Mouse (Mus musculus): ENCODE data around the gene Olfr1317. TPM values are rescaled to one million over a fixed set of nuclear protein-coding genes. Genes with fewer than 3 reads are reported as not detected.

Olfr1317 gene
- total RNA-seq (2014; fragmentation: Nextera tagmentation) (not detected in 2 replicates), total RNA-seq (2017) (not detected in 2 replicates)

DNA sequence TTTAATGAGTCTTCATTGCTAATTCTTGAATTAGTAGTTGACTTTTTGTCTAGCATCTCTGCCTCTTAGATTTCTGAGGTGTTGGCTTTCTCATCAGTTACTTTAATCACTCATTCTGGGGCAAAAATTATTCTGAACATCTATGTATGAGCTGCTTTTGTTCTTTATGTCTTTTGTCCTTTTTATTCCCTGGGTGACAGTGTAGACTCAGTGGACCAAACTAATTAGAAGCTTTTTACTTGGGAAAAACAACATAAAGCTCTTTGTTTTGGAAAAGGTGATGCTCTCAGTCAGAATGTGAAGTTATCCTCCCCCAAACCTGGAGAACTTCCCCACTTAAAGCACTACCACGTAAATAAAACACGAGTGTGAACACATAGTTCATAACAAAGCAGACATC lies at the start of gene Olfr1317:
Olfr1317 (plus strand) TSS at position 301 of the 400 bp plus-strand sequence.
- ATAC-seq (replicated peaks; ENCODE audit: poor library complexity, severe bottlenecking): no peak

DNA sequence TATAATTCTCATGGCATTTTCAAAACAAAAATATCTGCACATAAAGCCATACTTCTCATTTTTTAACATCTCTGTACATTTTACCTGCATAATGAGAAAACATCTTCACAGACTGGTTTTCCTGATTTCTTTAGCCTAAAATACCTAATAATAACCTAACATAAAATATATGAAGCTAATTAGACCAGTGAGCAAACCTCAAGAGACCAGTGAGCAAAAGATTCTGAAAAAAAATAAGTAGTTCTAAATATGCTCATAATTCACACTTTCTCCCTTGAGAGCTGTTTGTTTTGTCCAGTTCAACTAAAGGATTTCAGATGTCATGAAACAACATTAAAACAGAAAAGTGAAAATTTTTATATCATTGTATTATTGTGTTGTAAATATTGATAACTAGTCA lies 43.4 kb upstream of the Olfr1317 start, which contains the start of gene Olfr1314:
Olfr1314 (minus strand) TSS at position 101 of the 400 bp plus-strand sequence.
- no peak for ATAC-seq (replicated peaks; ENCODE audit: poor library complexity, severe bottlenecking)

DNA sequence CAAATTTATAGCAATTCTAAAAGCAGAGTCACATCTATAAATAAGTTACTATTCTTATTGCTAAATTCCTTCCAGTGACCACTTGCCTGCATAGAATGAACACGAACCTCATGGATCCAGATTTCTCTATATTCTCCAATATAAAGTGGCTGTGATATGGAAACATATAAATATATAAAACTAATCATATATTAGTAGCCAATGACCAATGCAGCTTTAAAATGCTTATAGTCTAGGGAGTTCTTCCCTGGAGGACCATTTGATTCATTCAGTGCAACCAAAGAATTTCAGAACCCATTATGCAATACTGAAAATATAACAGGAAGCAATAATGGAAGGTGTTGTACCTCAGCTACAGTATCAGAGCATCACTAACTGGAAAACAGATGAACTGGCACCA lies 24.8 kb upstream of the Olfr1317 start, which contains the start of gene Olfr1315-ps1:
Olfr1315-ps1 (minus strand) TSS at position 101 of the 400 bp plus-strand sequence.
- no peak for ATAC-seq (replicated peaks; ENCODE audit: poor library complexity, severe bottlenecking)

DNA sequence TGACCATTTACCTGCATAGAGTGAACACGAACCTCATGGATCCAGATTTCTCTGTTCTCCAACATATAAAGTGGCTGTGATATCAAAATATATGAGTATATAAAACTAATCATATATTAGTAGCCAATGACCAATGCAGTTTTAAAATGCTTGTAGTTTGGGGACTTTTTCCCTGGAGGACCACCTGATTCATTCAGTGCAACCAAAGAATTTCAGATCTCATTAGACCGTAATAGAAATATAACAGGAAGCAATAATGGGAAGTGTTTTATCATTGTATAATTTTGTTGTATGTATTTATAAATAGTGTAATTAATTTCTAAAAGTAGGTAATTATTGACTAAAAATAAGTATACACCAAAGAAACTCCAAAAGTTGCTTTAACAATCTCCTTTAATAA lies 5.3 kb upstream of the Olfr1317 start, which contains the start of gene Olfr1316:
Olfr1316 (minus strand) TSS at position 101 of the 400 bp plus-strand sequence.
- no peak for ATAC-seq (replicated peaks; ENCODE audit: poor library complexity, severe bottlenecking)

- no peak for ATAC-seq (replicated peaks; ENCODE audit: poor library complexity, severe bottlenecking)
Observed at GRCm38 (mm10) chr2:112153898-112154297, 13.8 kb downstream of the Olfr1317 start, which contains the start of gene Olfr1318. Olfr1318 (plus strand) TSS chr2:112154198.

Other genes with a start within 250 kb of the Olfr1317 start
- not detected in 2 replicates for gene Olfr1306, start 224.1 kb upstream of the Olfr1317 start, total RNA-seq (2014; fragmentation: Nextera tagmentation)
- gene Olfr1306, start 224.1 kb upstream of the Olfr1317 start, total RNA-seq (2017): not detected in 2 replicates
- gene Olfr1307, start 190.9 kb upstream of the Olfr1317 start, total RNA-seq (2014; fragmentation: Nextera tagmentation): not detected in 2 replicates
- not detected in 2 replicates for gene Olfr1307, start 190.9 kb upstream of the Olfr1317 start, total RNA-seq (2017)
- not detected in 2 replicates for gene Olfr1308, start 175.4 kb upstream of the Olfr1317 start, total RNA-seq (2014; fragmentation: Nextera tagmentation)
- gene Olfr1308, start 175.4 kb upstream of the Olfr1317 start, total RNA-seq (2017): not detected in 2 replicates
- gene Olfr1309, start 150.0 kb upstream of the Olfr1317 start, total RNA-seq (2014; fragmentation: Nextera tagmentation): not detected in 2 replicates
- not detected in 2 replicates for gene Olfr1309, start 150.0 kb upstream of the Olfr1317 start, total RNA-seq (2017)
- not detected in 2 replicates for gene Olfr1310, start 127.6 kb upstream of the Olfr1317 start, total RNA-seq (2014; fragmentation: Nextera tagmentation)
- not detected in 2 replicates for gene Olfr1310, start 127.6 kb upstream of the Olfr1317 start, total RNA-seq (2017)
- gene Olfr1311, start 115.9 kb upstream of the Olfr1317 start, total RNA-seq (2014; fragmentation: Nextera tagmentation): not detected in 2 replicates
- not detected in 2 replicates for gene Olfr1311, start 115.9 kb upstream of the Olfr1317 start, total RNA-seq (2017)
- gene Olfr1312, start 90.1 kb upstream of the Olfr1317 start, total RNA-seq (2014; fragmentation: Nextera tagmentation): not detected in 2 replicates
- not detected in 2 replicates for gene Olfr1312, start 90.1 kb upstream of the Olfr1317 start, total RNA-seq (2017)
- not detected in 2 replicates for gene Olfr1313, start 62.5 kb upstream of the Olfr1317 start, total RNA-seq (2014; fragmentation: Nextera tagmentation)
- gene Olfr1313, start 62.5 kb upstream of the Olfr1317 start, total RNA-seq (2017): not detected in 2 replicates
- not detected in 2 replicates for gene Olfr1314, start 43.5 kb upstream of the Olfr1317 start, total RNA-seq (2014; fragmentation: Nextera tagmentation)
- not detected in 2 replicates for gene Olfr1314, start 43.5 kb upstream of the Olfr1317 start, total RNA-seq (2017)
- gene Olfr1315-ps1, start 24.9 kb upstream of the Olfr1317 start, total RNA-seq (2014; fragmentation: Nextera tagmentation): not detected in 2 replicates
- not detected in 2 replicates for gene Olfr1315-ps1, start 24.9 kb upstream of the Olfr1317 start, total RNA-seq (2017)
- not detected in 2 replicates for gene Olfr1316, start 5.4 kb upstream of the Olfr1317 start, total RNA-seq (2014; fragmentation: Nextera tagmentation)
- gene Olfr1316, start 5.4 kb upstream of the Olfr1317 start, total RNA-seq (2017): not detected in 2 replicates
- not detected in 2 replicates for gene Olfr1318, start 13.9 kb downstream of the Olfr1317 start, total RNA-seq (2014; fragmentation: Nextera tagmentation)
- gene Olfr1318, start 13.9 kb downstream of the Olfr1317 start, total RNA-seq (2017): not detected in 2 replicates
- gene Lpcat4, start 99.1 kb downstream of the Olfr1317 start, total RNA-seq (2014; fragmentation: Nextera tagmentation): 17.3 and 26.8 TPM in 2 replicates
- 7.7 and 10.6 TPM in 2 replicates for gene Lpcat4, start 99.1 kb downstream of the Olfr1317 start, total RNA-seq (2017)
- gene Nutm1, start 119.0 kb downstream of the Olfr1317 start, total RNA-seq (2014; fragmentation: Nextera tagmentation): not detected in 2 replicates
- gene Nutm1, start 119.0 kb downstream of the Olfr1317 start, total RNA-seq (2017): not detected in 2 replicates
- gene Nop10, start 121.6 kb downstream of the Olfr1317 start, total RNA-seq (2014; fragmentation: Nextera tagmentation): 139 and 177 TPM in 2 replicates
- gene Nop10, start 121.6 kb downstream of the Olfr1317 start, total RNA-seq (2017): 220 and 244 TPM in 2 replicates
- gene Slc12a6, start 125.5 kb downstream of the Olfr1317 start, total RNA-seq (2014; fragmentation: Nextera tagmentation): 57.3 and 62.2 TPM in 2 replicates
- gene Slc12a6, start 125.5 kb downstream of the Olfr1317 start, total RNA-seq (2017): 51.3 and 51.8 TPM in 2 replicates
- 0.75 TPM in 1 of 2 replicates, not detected in the other for gene Gm21985, start 126.0 kb downstream of the Olfr1317 start, total RNA-seq (2014; fragmentation: Nextera tagmentation)
- gene Gm21985, start 126.0 kb downstream of the Olfr1317 start, total RNA-seq (2017): 0.36 TPM in 1 of 2 replicates, not detected in the other
- gene Emc4, start 227.7 kb downstream of the Olfr1317 start, total RNA-seq (2014; fragmentation: Nextera tagmentation): 58.9 and 83.9 TPM in 2 replicates
- 73.6 and 78.2 TPM in 2 replicates for gene Emc4, start 227.7 kb downstream of the Olfr1317 start, total RNA-seq (2017)
- 18.0 and 18.1 TPM in 2 replicates for gene Katnbl1, start 238.9 kb downstream of the Olfr1317 start, total RNA-seq (2014; fragmentation: Nextera tagmentation)
- gene Katnbl1, start 238.9 kb downstream of the Olfr1317 start, total RNA-seq (2017): 16.4 and 18.1 TPM in 2 replicates